18 mouse cellular contexts compared by ENCODE assay signal in genomic region chr13:64178746-64179652, GRCm38 (mm10). TPM values are rescaled to one million over a fixed set of nuclear protein-coding genes. Genes with fewer than 3 reads are reported as not detected.
DNase-seq lines count a peak whose midpoint lies in the region; ATAC-seq lines count a peak whose summit lies in the region.
"Had no signal": no experiment of that assay in that cellular context is flagged by ENCODE, and none has a peak within 500 bp of the region (broad histone marks: within the 10 kb centered on the region; RNA-seq: fewer than 3 reads in every experiment).

No protein-coding gene starts in this region.

- H3K27me3 ChIP-seq in heart, embryonic 10.5 days (ENCODE audit: insufficient read depth, poor library complexity, severe bottlenecking) = no peaks in the 10 kb centered on the region
- H3K27me3 ChIP-seq in heart, embryonic 12.5 days (replicated peaks) = no peaks in the 10 kb centered on the region
- H3K27me3 ChIP-seq in midbrain, embryonic 10.5 days (ENCODE audit: low read depth, poor library complexity, severe bottlenecking) = no peaks in the 10 kb centered on the region
- H3K27me3 ChIP-seq in midbrain, embryonic 16.5 days (ENCODE audit: control insufficient read depth, insufficient read depth, low read depth, low read length) = no peaks in the 10 kb centered on the region
- no peaks in the 10 kb centered on the region for H3K27me3 ChIP-seq in liver, embryonic 11.5 days (replicated peaks; ENCODE audit: control insufficient read depth, insufficient read depth, low read length)
- H3K27me3 ChIP-seq: lung, embryonic 15.5 days; midbrain, embryonic 13.5 days had no signal

- peak overlapping the region; percentile 47; the same call in 1 of the 2 replicates for H3K27ac ChIP-seq in heart, embryonic 10.5 days
- no peak overlapping the region; the same call in 1 of the 2 replicates for H3K27ac ChIP-seq in heart, embryonic 12.5 days (ENCODE audit: poor library complexity, severe bottlenecking)
- peak overlapping the region; percentile 47; the same call in 1 of the 2 replicates for H3K27ac ChIP-seq in midbrain, embryonic 10.5 days (replicated peaks)
- no peak overlapping the region for H3K27ac ChIP-seq in midbrain, embryonic 16.5 days (ENCODE audit: low read length)
- H3K27ac ChIP-seq in liver, embryonic 11.5 days (ENCODE audit: low read depth, low read length) = peak overlapping the region; percentile 25; the same call in 1 of the 2 replicates
- H3K27ac ChIP-seq: hindbrain, embryonic 10.5 days; left cerebral cortex, adult 2 months; lung, embryonic 15.5 days; macrophage; midbrain, embryonic 13.5 days had no signal

- peaks cover 11% of the 10 kb centered on the region for H3K4me1 ChIP-seq in heart, embryonic 10.5 days
- H3K4me1 ChIP-seq in heart, embryonic 12.5 days (replicated peaks) = peaks cover 13% of the 10 kb centered on the region
- H3K4me1 ChIP-seq in midbrain, embryonic 10.5 days = peaks cover 20% of the 10 kb centered on the region
- no peaks in the 10 kb centered on the region for H3K4me1 ChIP-seq in midbrain, embryonic 16.5 days (ENCODE audit: control insufficient read depth, insufficient read depth, low read length)
- H3K4me1 ChIP-seq in liver, embryonic 11.5 days (replicated peaks; ENCODE audit: control insufficient read depth, insufficient read depth, low read length) = no peaks in the 10 kb centered on the region

- no peak for DNase-seq in heart, embryonic 10.5 days (ENCODE audit: low spot score)
- DNase-seq in midbrain, embryonic 10.5 days (ENCODE audit: low spot score) = no peak
- no peak for DNase-seq in liver, embryonic 11.5 days (ENCODE audit: low spot score)
- DNase-seq in yolk sac, embryonic 10.5 days (ENCODE audit: low spot score) = peak; percentile 19
- DNase-seq in adrenal gland, postnatal 25 days = no peak
- DNase-seq: adrenal gland, postnatal 36 days; cerebellum, adult 9-11 months; gastrocnemius, postnatal 10 days; kidney, postnatal 10 days; thymus, adult 18-20 months had no signal

- no peak overlapping the region; the same call in 1 of the 2 replicates for H3K9ac ChIP-seq in heart, embryonic 12.5 days
- H3K9ac ChIP-seq in midbrain, embryonic 16.5 days (ENCODE audit: low read depth, low read length) = no peak overlapping the region
- no peak overlapping the region for H3K9ac ChIP-seq in liver, embryonic 11.5 days (ENCODE audit: low read depth, low read length)
- H3K9ac ChIP-seq: lung, embryonic 15.5 days; midbrain, embryonic 13.5 days had no signal

- H3K4me3 ChIP-seq in heart, embryonic 10.5 days = no peak overlapping the region
- no peak overlapping the region for H3K4me3 ChIP-seq in heart, embryonic 12.5 days
- no peak overlapping the region for H3K4me3 ChIP-seq in midbrain, embryonic 10.5 days
- H3K4me3 ChIP-seq in midbrain, embryonic 16.5 days (ENCODE audit: low read depth, low read length) = no peak overlapping the region
- no peak overlapping the region for H3K4me3 ChIP-seq in liver, embryonic 11.5 days (ENCODE audit: low read depth, low read length)
- H3K4me3 ChIP-seq: hindbrain, embryonic 10.5 days; left cerebral cortex, adult 2 months; lung, embryonic 15.5 days; midbrain, embryonic 13.5 days had no signal

- 65% methylated on average over 13 of the region's 13 CpGs for WGBS in heart, embryonic 10.5 days
- WGBS in heart, embryonic 12.5 days = 66% methylated on average over 13 of the region's 13 CpGs
- WGBS in midbrain, embryonic 10.5 days = 65% methylated on average over 13 of the region's 13 CpGs
- 53% methylated on average over 13 of the region's 13 CpGs for WGBS in midbrain, embryonic 16.5 days
- WGBS in liver, embryonic 11.5 days = 67% methylated on average over 13 of the region's 13 CpGs

- no peak overlapping the region for H3K4me2 ChIP-seq in heart, embryonic 12.5 days
- H3K4me2 ChIP-seq in midbrain, embryonic 16.5 days (ENCODE audit: low read length) = no peak overlapping the region
- H3K4me2 ChIP-seq in liver, embryonic 11.5 days = 0 out of 2 replicates have a peak overlapping the region, but pooled peaks have one; percentile 8
- H3K4me2 ChIP-seq: lung, embryonic 15.5 days; midbrain, embryonic 13.5 days had no signal

- H3K9me3 ChIP-seq in heart, embryonic 10.5 days = no peaks in the 10 kb centered on the region
- no peaks in the 10 kb centered on the region for H3K9me3 ChIP-seq in heart, embryonic 12.5 days (replicated peaks)
- H3K9me3 ChIP-seq in midbrain, embryonic 10.5 days (replicated peaks) = no peaks in the 10 kb centered on the region
- H3K9me3 ChIP-seq in midbrain, embryonic 16.5 days (replicated peaks; ENCODE audit: control insufficient read depth, low read length, poor library complexity, severe bottlenecking) = no peaks in the 10 kb centered on the region
- H3K9me3 ChIP-seq in liver, embryonic 11.5 days (ENCODE audit: control insufficient read depth, low read length) = no peaks in the 10 kb centered on the region
- H3K9me3 ChIP-seq: hindbrain, embryonic 10.5 days; lung, embryonic 15.5 days; midbrain, embryonic 13.5 days had no signal

- H3K36me3 ChIP-seq in heart, embryonic 10.5 days = peaks cover 82% of the 10 kb centered on the region
- H3K36me3 ChIP-seq in heart, embryonic 12.5 days = peaks cover 87% of the 10 kb centered on the region
- peaks cover 45% of the 10 kb centered on the region for H3K36me3 ChIP-seq in midbrain, embryonic 10.5 days
- H3K36me3 ChIP-seq in midbrain, embryonic 16.5 days (ENCODE audit: control insufficient read depth, insufficient read depth, low read length) = peaks cover 8% of the 10 kb centered on the region
- no peaks in the 10 kb centered on the region; the same call in 1 of the 2 replicates for H3K36me3 ChIP-seq in liver, embryonic 11.5 days (ENCODE audit: control insufficient read depth, insufficient read depth, low read length)

- no peak for ATAC-seq in heart, embryonic 12.5 days (ENCODE audit: insufficient number of reproducible peaks, low FRiP score)
- ATAC-seq in midbrain, embryonic 16.5 days = no peak
- no peak for ATAC-seq in liver, embryonic 11.5 days (replicated peaks; ENCODE audit: low FRiP score)
- ATAC-seq: inflammation-experienced regulatory T-cells, adult 6 months had no signal

RNA-seq across cellular contexts. Expression of gene Habp4, which starts 17.4 kb away (rescaled TPM):
- 39.3 and 43.8 TPM in 2 replicates for polyA plus RNA-seq in heart, embryonic 10.5 days (2016; fragmentation: Nextera tagmentation; extraction: Ambion mirVana)
- 69.8 and 75.7 TPM in 2 replicates for polyA plus RNA-seq in heart, embryonic 12.5 days (2016; fragmentation: Nextera tagmentation; extraction: Ambion mirVana)
- 19.0 and 21.7 TPM in 2 replicates for polyA plus RNA-seq in midbrain, embryonic 10.5 days (2016; fragmentation: Nextera tagmentation; extraction: Ambion mirVana)
- 34.7 and 41.9 TPM in 2 replicates for polyA plus RNA-seq in midbrain, embryonic 16.5 days (2015; fragmentation: Nextera tagmentation; extraction: Ambion mirVana)
- 15.0 and 15.2 TPM in 2 replicates for polyA plus RNA-seq in liver, embryonic 11.5 days (2014; fragmentation: Nextera tagmentation; extraction: Ambion mirVana)
- 30.9 and 34.2 TPM in 2 replicates for total RNA-seq in adrenal gland, postnatal 25 days (2021)

RNA-seq across cellular contexts. Expression of gene Zfp367, which starts 26.0 kb away (rescaled TPM):
- polyA plus RNA-seq in heart, embryonic 10.5 days (2016; fragmentation: Nextera tagmentation; extraction: Ambion mirVana) = 16.8 and 20.4 TPM in 2 replicates
- 28.8 and 29.7 TPM in 2 replicates for polyA plus RNA-seq in heart, embryonic 12.5 days (2016; fragmentation: Nextera tagmentation; extraction: Ambion mirVana)
- 18.9 and 21.0 TPM in 2 replicates for polyA plus RNA-seq in midbrain, embryonic 10.5 days (2016; fragmentation: Nextera tagmentation; extraction: Ambion mirVana)
- 3.8 and 4.6 TPM in 2 replicates for polyA plus RNA-seq in midbrain, embryonic 16.5 days (2015; fragmentation: Nextera tagmentation; extraction: Ambion mirVana)
- polyA plus RNA-seq in liver, embryonic 11.5 days (2014; fragmentation: Nextera tagmentation; extraction: Ambion mirVana) = 21.2 and 25.1 TPM in 2 replicates
- 33.6 and 39.7 TPM in 2 replicates for total RNA-seq in adrenal gland, postnatal 25 days (2021)

RNA-seq across cellular contexts. Expression of gene Slc35d2, which starts 49.8 kb away (rescaled TPM):
- 7.7 and 8.7 TPM in 2 replicates for polyA plus RNA-seq in heart, embryonic 10.5 days (2016; fragmentation: Nextera tagmentation; extraction: Ambion mirVana)
- 8.6 and 9.5 TPM in 2 replicates for polyA plus RNA-seq in heart, embryonic 12.5 days (2016; fragmentation: Nextera tagmentation; extraction: Ambion mirVana)
- polyA plus RNA-seq in midbrain, embryonic 10.5 days (2016; fragmentation: Nextera tagmentation; extraction: Ambion mirVana) = 3.4 and 3.7 TPM in 2 replicates
- polyA plus RNA-seq in midbrain, embryonic 16.5 days (2015; fragmentation: Nextera tagmentation; extraction: Ambion mirVana) = 0.99 and 2.1 TPM in 2 replicates
- polyA plus RNA-seq in liver, embryonic 11.5 days (2014; fragmentation: Nextera tagmentation; extraction: Ambion mirVana) = 4.2 and 5.8 TPM in 2 replicates
- total RNA-seq in adrenal gland, postnatal 25 days (2021) = 7.5 and 9.0 TPM in 2 replicates

Comparison
In these comparisons a context has a peak if more than half of its experiments do, and no peak if none do; other contexts are left out.
1. H3K27ac ChIP-seq: peak in heart, embryonic 10.5 days (single experiment), midbrain, embryonic 10.5 days (single experiment) and liver, embryonic 11.5 days (single experiment); none in heart, embryonic 12.5 days (single experiment) and midbrain, embryonic 16.5 days (single experiment).